In the genomic region with DNA sequence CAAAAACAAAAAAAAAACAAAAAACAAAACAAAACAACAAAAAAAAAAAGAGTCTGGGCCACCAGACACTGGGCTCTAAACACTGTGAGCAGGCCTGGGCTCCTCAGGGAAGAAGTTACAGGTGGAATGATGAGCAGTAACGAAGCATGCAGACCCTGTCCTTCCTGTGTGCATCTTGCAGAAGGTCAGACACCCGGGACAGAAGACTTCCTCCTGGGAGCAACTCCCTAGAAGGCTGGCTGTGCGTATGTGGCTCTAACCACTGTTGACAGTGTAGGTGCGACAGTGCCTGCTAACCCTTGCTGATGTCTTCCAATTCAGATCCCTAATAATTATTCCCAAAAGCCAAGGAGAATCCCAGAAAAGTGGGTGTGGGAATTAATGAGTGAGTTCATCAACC, we compare ENCODE assay signal across 13 mouse cellular contexts.
DNase-seq lines count a peak whose midpoint lies in the region; ATAC-seq lines count a peak whose summit lies in the region.
"Had no signal": no experiment of that assay in that cellular context is flagged by ENCODE, and none has a peak within 500 bp of the region (broad histone marks: within the 10 kb centered on the region; RNA-seq: fewer than 3 reads in every experiment).

No protein-coding gene starts in this region.

- no peak for DNase-seq in hindbrain, embryonic 10.5 days (ENCODE audit: low spot score)
- DNase-seq in embryo, embryonic 9.5 days (ENCODE audit: extremely low spot score) = peak; percentile 18
- DNase-seq in yolk sac, embryonic 10.5 days (ENCODE audit: low spot score) = no peak
- DNase-seq in gastrocnemius, adult 8-10 months (ENCODE audit: low spot score in 2 of 2) = no peak
- no peak for DNase-seq in spleen, adult 18-20 months
- DNase-seq: adrenal gland, postnatal 10 days; gastrocnemius, postnatal 14 days; kidney, postnatal 14 days; liver; lung, postnatal 10 days had no signal

- H3K27me3 ChIP-seq in hindbrain, embryonic 10.5 days (ENCODE audit: insufficient read depth, poor library complexity, severe bottlenecking) = no peaks in the 10 kb centered on the region
- H3K27me3 ChIP-seq in hindbrain, embryonic 16.5 days (replicated peaks; ENCODE audit: control insufficient read depth, insufficient read depth, low read length) = no peaks in the 10 kb centered on the region
- no peaks in the 10 kb centered on the region for H3K27me3 ChIP-seq in forebrain, embryonic 16.5 days (replicated peaks; ENCODE audit: control insufficient read depth, insufficient read depth, low read length)
- H3K27me3 ChIP-seq in midbrain, embryonic 15.5 days (replicated peaks) = no peaks in the 10 kb centered on the region

- peaks cover 28% of the 10 kb centered on the region for H3K4me1 ChIP-seq in hindbrain, embryonic 10.5 days (replicated peaks)
- peaks cover 12% of the 10 kb centered on the region for H3K4me1 ChIP-seq in hindbrain, embryonic 16.5 days (ENCODE audit: control insufficient read depth, insufficient read depth, low read depth, low read length)
- peaks cover 19% of the 10 kb centered on the region for H3K4me1 ChIP-seq in forebrain, embryonic 16.5 days (replicated peaks; ENCODE audit: control insufficient read depth, insufficient read depth, low read length)
- peaks cover 24% of the 10 kb centered on the region for H3K4me1 ChIP-seq in midbrain, embryonic 15.5 days

- no peak overlapping the region for H3K4me2 ChIP-seq in hindbrain, embryonic 16.5 days (ENCODE audit: low read length)
- no peak overlapping the region for H3K4me2 ChIP-seq in forebrain, embryonic 16.5 days (ENCODE audit: low read length)
- no peak overlapping the region for H3K4me2 ChIP-seq in midbrain, embryonic 15.5 days

- no peak overlapping the region for H3K9ac ChIP-seq in hindbrain, embryonic 16.5 days (ENCODE audit: low read depth, low read length)
- no peak overlapping the region for H3K9ac ChIP-seq in forebrain, embryonic 16.5 days (replicated peaks; ENCODE audit: low read depth, low read length)
- no peak overlapping the region for H3K9ac ChIP-seq in midbrain, embryonic 15.5 days

- H3K9me3 ChIP-seq in hindbrain, embryonic 10.5 days = no peaks in the 10 kb centered on the region
- H3K9me3 ChIP-seq in hindbrain, embryonic 16.5 days (ENCODE audit: control insufficient read depth, low read length) = no peaks in the 10 kb centered on the region
- H3K9me3 ChIP-seq in forebrain, embryonic 16.5 days (ENCODE audit: control insufficient read depth, low read length) = no peaks in the 10 kb centered on the region
- H3K9me3 ChIP-seq in midbrain, embryonic 15.5 days = no peaks in the 10 kb centered on the region

- H3K4me3 ChIP-seq in hindbrain, embryonic 10.5 days = no peak overlapping the region
- H3K4me3 ChIP-seq in hindbrain, embryonic 16.5 days (ENCODE audit: low read length) = no peak overlapping the region
- H3K4me3 ChIP-seq in forebrain, embryonic 16.5 days (replicated peaks; ENCODE audit: low read length) = no peak overlapping the region
- H3K4me3 ChIP-seq in midbrain, embryonic 15.5 days = no peak overlapping the region

- no peak for ATAC-seq in hindbrain, embryonic 16.5 days
- no peak for ATAC-seq in forebrain, embryonic 16.5 days
- ATAC-seq in midbrain, embryonic 15.5 days (replicated peaks) = no peak

- 43% methylated on average over 4 of the region's 4 CpGs for WGBS in hindbrain, embryonic 10.5 days
- WGBS in hindbrain, embryonic 16.5 days = 38% methylated on average over 4 of the region's 4 CpGs
- 19% methylated on average over 4 of the region's 4 CpGs for WGBS in forebrain, embryonic 16.5 days
- 29% methylated on average over 4 of the region's 4 CpGs for WGBS in midbrain, embryonic 15.5 days

- no peaks in the 10 kb centered on the region for H3K36me3 ChIP-seq in hindbrain, embryonic 10.5 days
- H3K36me3 ChIP-seq in hindbrain, embryonic 16.5 days (ENCODE audit: control insufficient read depth, insufficient read depth, low read length) = no peaks in the 10 kb centered on the region
- no peaks in the 10 kb centered on the region for H3K36me3 ChIP-seq in forebrain, embryonic 16.5 days (ENCODE audit: control insufficient read depth, insufficient read depth)
- no peaks in the 10 kb centered on the region for H3K36me3 ChIP-seq in midbrain, embryonic 15.5 days (replicated peaks)

- H3K27ac ChIP-seq in hindbrain, embryonic 10.5 days = peak overlapping the region; percentile 86
- no peak overlapping the region for H3K27ac ChIP-seq in hindbrain, embryonic 16.5 days (ENCODE audit: low read depth, low read length)
- 0 out of 2 replicates have a peak overlapping the region, but pooled peaks have one; percentile 38 for H3K27ac ChIP-seq in forebrain, embryonic 16.5 days (ENCODE audit: low read length)
- peak overlapping the region; percentile 64; the same call in 1 of the 2 replicates for H3K27ac ChIP-seq in midbrain, embryonic 15.5 days
